Mouse (Mus musculus) small intestine, adult 2 months (tissue): ENCODE measurements around the gene Myadm.

Source experiments
- CTCF ChIP-seq: fragments of 200-500 bp; IDR thresholded peaks from 2 replicates; pipeline ENCODE4 v1.5.1; 2012; ENCODE audit warnings: low read depth, mild to moderate bottlenecking, control low read depth, inconsistent platforms, low read length, moderate library complexity, mixed read lengths; ENCODE audit not compliant: insufficient replicate concordance, insufficient read length; ENCODE audit errors: extremely low read depth
- POLR2A ChIP-seq: fragments of 200-500 bp; IDR thresholded peaks from 2 replicates; pipeline ENCODE4 v1.6.1; 2012; ENCODE audit warnings: low read depth, mild to moderate bottlenecking, control low read depth, inconsistent platforms, low read length, moderate library complexity

DNA sequence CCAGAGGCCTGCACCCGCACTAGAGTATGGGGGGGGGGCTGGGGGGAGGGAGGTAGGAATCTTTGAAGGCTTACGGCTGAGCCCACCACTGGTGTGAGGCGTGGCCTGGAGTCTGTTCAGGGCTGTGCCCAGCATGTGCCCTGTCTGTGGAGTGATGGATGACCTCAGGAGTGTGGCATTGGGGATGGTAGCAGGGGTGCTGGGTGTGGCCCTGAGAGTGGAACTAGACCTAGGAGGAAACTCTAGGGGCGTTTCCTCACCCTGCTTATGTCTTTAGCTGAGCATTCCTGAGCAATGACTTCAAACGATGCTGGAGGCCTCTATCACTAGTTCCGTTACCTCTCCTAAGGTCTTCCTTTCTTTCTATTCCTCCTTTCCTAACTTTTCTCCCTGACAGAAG, 2.3 kb downstream of the Myadm start:
- no peak for TF ChIP-seq POLR2A
- TF ChIP-seq CTCF = no peak
